Mouse (Mus musculus) left cerebral cortex, adult 2 months (tissue): Measurements from ENCODE around the gene Atp1a4. TPM values are rescaled to one million over a fixed set of nuclear protein-coding genes. Genes with fewer than 3 reads are reported as not detected.
A peak's percentile ranks its signal among the peaks of the same experiment; 100 is the strongest.

Experiments
- DNase-seq, 2 experiments: peaks; one replicate each; pipeline ENCODE4 v3.0.0; 2021 to 2022; ENCODE audit warnings: low spot score in 2 of 2, mixed read lengths in 1 of 2; ENCODE audit errors: extremely low spot score in 1 of 2
- H3K27ac ChIP-seq: fragments of 200-600 bp; 2 replicates; pipeline ENCODE4 v1.8.1; 2022
- H3K4me3 ChIP-seq: fragments of 200-600 bp; 2 replicates; pipeline ENCODE4 v1.8.1; 2022
- CTCF ChIP-seq: fragments of 200-600 bp; IDR thresholded peaks from 2 replicates; pipeline ENCODE4 v1.8.1; 2022; ENCODE audit warnings: antibody characterized with exemption, mild to moderate bottlenecking, moderate library complexity
- intact Hi-C: fragments of 180-260 bp; cut with DNase I; formaldehyde crosslinking; loops from one replicate; pipeline ENCODE4 v1.15.1; 2025
- total RNA-seq, 2 experiments: library from RNA; stranded (reverse); gene quantifications; 2 replicates each; pipeline ENCODE4 v1.2.3; 2021

Atp1a4 gene
- total RNA-seq, 2 experiments from 2014 or later: not detected

DNA sequence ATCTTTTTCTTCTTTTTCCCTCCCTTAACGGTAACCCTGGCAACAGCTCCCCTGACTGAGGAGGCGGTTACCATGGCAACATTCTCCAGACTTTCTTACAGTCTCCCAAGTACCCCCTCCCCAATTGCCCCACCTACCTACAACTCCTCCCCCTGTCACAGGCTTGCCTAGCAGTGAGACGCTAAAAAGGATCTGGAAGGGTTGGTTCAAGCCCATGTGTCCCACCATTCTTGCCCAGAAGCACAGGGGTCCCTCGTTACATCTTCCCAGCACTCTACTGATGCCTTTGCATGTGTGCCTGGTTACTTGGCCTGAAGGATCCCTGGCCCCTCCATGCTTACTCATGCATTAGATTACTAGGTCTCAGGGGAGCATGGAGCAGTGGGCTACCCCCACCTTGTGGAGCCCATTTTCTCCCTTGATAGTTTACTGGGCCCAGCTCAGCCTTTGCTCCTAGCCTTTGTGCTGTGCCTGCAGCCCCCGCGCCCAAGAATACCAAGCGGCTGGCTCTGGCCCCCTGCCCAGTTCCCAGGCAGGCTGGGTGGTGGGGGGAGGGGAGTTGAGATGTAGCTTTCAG is 57.3 kb downstream of the Atp1a4 start:
- H3K4me3 ChIP-seq: peak overlapping the region; percentile 9
- peak overlapping the region; percentile 91 for H3K27ac ChIP-seq
- intact Hi-C loops: no loop called here
- peak; percentile 75 to 78 for DNase-seq
- no peak for TF ChIP-seq CTCF

- DNase-seq: no peak
- H3K27ac ChIP-seq: peak overlapping the region; percentile 64
- intact Hi-C loops: no loop called here
- TF ChIP-seq CTCF: no peak
- no peak overlapping the region for H3K4me3 ChIP-seq
These were observed 58.1 kb downstream of the Atp1a4 start for GRCm38 (mm10) chr1:172200161-172200560.

DNA sequence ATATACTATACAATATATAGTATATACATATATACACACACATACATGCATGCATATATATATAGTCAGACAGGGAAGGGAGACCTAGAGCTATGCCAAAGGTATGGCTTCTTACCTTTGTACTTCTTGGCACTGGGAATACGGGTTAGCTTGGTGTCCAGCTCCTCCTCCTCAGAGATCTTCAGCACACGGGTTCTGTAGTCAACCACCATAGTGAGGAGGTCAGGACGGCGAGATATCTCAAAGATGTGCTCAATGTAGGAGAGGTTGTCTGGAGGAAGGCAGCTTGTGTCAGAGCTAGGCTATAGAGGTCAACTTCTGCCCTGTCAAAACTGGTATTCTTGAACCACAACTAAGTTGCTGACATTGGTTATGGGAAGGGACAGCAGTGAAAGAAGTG is 59.2 kb downstream of the Atp1a4 start:
- Histone ChIP-seq H3K27ac (peak overlapping the region; percentile 64; the same call in 1 of the 2 replicates), H3K4me3 (no peak overlapping the region)
- DNase-seq: no peak
- intact Hi-C loops: no loop called here
- TF ChIP-seq CTCF: no peak

DNA sequence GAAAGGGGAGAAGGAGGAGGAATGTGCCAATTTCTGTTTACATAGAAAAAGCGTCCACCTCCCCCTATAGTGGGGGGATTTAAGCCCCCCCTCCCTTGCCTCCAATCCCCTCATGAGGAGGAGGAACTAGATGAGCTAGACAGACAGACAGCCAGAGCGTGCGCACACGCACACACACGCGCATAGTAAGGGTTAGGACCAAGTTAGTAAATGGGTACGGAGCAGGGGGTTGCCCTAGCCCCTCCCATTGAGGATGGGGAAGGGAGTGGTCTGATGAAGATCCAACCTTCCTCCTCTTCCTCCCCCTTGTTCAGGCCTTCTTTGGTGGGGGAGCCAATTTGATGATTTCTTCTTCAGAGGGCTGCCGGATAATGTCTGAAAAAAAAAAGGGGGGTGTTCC is 59.9 kb downstream of the Atp1a4 start:
- intact Hi-C loops: no loop called here
- TF ChIP-seq CTCF: no peak
- DNase-seq: no peak
- Histone ChIP-seq H3K4me3 (no peak overlapping the region), H3K27ac (peak overlapping the region; percentile 32; the same call in 1 of the 2 replicates)

- TF ChIP-seq CTCF: no peak
- H3K27ac ChIP-seq: peak overlapping the region; percentile 9; the same call in 1 of the 2 replicates
- intact Hi-C loops: no loop called here
- no peak for DNase-seq
- H3K4me3 ChIP-seq: no peak overlapping the region
These were observed 60.4 kb downstream of the Atp1a4 start for GRCm38 (mm10) chr1:172197851-172198250.

DNA sequence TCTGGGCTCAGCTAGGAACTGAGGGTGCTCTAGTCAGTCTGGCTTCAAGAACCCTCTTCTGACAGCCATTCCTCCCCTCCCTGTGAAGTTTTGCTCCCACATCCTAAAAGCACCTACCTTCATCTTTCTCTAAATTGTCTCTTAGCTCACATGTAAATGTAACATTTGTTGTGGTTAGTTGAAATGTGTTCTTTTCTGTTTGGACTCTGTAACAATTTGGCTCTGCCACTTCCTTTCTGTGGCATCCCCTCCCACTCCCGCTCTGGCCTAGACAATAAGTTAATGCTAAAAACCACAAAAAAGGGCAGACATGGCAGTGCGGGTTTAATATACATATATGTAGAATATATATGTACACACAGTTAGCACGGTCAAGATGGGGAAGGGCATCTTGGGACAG is 61.1 kb downstream of the Atp1a4 start:
- H3K27ac ChIP-seq: 0 out of 2 replicates have a peak overlapping the region, but pooled peaks have one; percentile 10
- no peak for DNase-seq
- intact Hi-C loops: no loop called here
- TF ChIP-seq CTCF: no peak
- H3K4me3 ChIP-seq: no peak overlapping the region

DNA sequence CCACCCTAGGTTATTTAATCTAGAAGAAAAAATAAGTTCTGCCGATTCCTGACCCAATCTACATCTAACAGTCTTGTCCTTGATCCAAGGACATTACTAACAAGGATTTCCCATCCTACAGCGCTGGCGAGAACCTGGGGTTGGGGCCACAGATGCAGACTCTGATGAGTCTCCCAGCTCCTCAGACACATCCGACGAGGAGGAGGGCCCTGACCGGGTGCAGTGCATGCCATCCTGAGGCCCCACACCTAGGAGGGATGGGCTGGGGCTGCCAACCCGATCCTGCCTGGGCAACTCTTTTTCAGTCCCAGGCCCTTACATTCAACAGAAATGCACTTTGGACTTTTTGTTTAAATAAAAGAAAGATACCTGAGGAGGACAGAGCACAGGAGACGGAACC is 63.8 kb downstream of the Atp1a4 start:
- Histone ChIP-seq H3K4me3 (no peak overlapping the region), H3K27ac (peak overlapping the region; percentile 24; the same call in 1 of the 2 replicates)
- no peak for DNase-seq
- no peak for TF ChIP-seq CTCF
- intact Hi-C loops: no loop called here

- intact Hi-C loops: no loop called here
- no peak for TF ChIP-seq CTCF
- H3K27ac ChIP-seq: no peak overlapping the region; the same call in 1 of the 2 replicates
These were observed 66.0 kb downstream of the Atp1a4 start for GRCm38 (mm10) chr1:172192217-172192616.

DNA sequence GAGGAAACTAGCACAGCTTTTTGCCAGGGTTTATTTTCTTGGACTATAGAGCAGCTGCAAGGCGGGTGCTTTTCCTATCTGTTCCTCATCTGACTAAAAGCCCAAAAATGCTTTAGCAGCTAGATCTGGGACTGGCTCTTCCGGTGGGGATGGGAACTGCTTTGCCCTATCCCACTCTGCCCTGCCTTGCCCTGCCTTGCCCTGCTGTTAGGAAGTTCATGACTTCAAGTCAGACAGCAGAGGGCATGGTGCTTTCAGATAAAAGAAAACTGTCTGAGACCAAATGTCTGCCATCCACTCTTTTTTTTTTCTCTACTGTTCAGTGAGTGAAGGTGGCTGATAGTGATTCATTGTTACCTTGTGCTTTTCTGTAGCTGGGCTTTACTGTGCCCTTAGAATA is 66.6 kb downstream of the Atp1a4 start:
- peak; percentile 26 for TF ChIP-seq CTCF
- H3K27ac ChIP-seq: peak overlapping the region; percentile 40; the same call in 1 of the 2 replicates
- intact Hi-C loops: no loop called here
- no peak overlapping the region for H3K4me3 ChIP-seq
- DNase-seq: no peak

More at GRCm38 (mm10) chr1:172192217-172192616, 66.0 kb downstream of the Atp1a4 start:
- DNase-seq: no peak
- no peak overlapping the region for H3K4me3 ChIP-seq

- Histone ChIP-seq H3K4me3 (no peak overlapping the region), H3K27ac (no peak overlapping the region)
- TF ChIP-seq CTCF: peak; percentile 46
- intact Hi-C loops: loop anchor here (2.0 kb wide), 1 partner anchor 14 kb away; no protein-coding TSS in a partner anchor
- no peak for DNase-seq
These were observed 69.3 kb downstream of the Atp1a4 start for GRCm38 (mm10) chr1:172188891-172189290.

- no peak for DNase-seq
- Histone ChIP-seq H3K4me3 (no peak overlapping the region), H3K27ac (no peak overlapping the region)
- intact Hi-C loops: no loop called here
- TF ChIP-seq CTCF: no peak; the same call in 1 of the 2 replicates
These were observed 71.6 kb downstream of the Atp1a4 start for GRCm38 (mm10) chr1:172186401-172187289.

- Histone ChIP-seq H3K4me3 (no peak overlapping the region), H3K27ac (no peak overlapping the region)
- intact Hi-C loops: no loop called here
- no peak for TF ChIP-seq CTCF
- no peak for DNase-seq
These were observed 74.3 kb downstream of the Atp1a4 start for GRCm38 (mm10) chr1:172183915-172184314.
